Mouse (Mus musculus): ENCODE measurements around the gene Olfr820. TPM values are rescaled to one million over a fixed set of nuclear protein-coding genes. Genes with fewer than 3 reads are reported as not detected.
"Not testable (repeated sequence)": the region's sequence is repeated elsewhere in the genome, so short reads cannot be mapped to it uniquely, and the experiment has no call there.

The Olfr820 gene
- total RNA-seq (2021): not detected
- long read RNA-seq, experiment 1: 0 reads
- long read RNA-seq, experiment 2: 0 reads

GRCm38 (mm10) chr10:130012321-130012720 is at the start of gene Olfr820:
Gene Olfr820, plus strand, starts transcription at chr10:130012621.
- no peak for DNase-seq (ENCODE audit: extremely low spot score in 1 of 2, low spot score in 2 of 2)
- intact Hi-C loops (cut with DNase I): no loop called here
- no peak within 1 kb of the TSS for H3K27ac ChIP-seq
- no peak for TF ChIP-seq CTCF (IDR thresholded peaks at IDR 0.05)
- H3K4me3 ChIP-seq: no peak within 1 kb of the TSS

- H3K4me3 ChIP-seq; H3K27ac ChIP-seq; intact Hi-C loops (cut with DNase I); DNase-seq (ENCODE audit: extremely low spot score in 1 of 2, low spot score in 2 of 2): not testable (repeated sequence)
Observed at GRCm38 (mm10) chr10:129966232-129966631, 46.2 kb upstream of the Olfr820 start.

- DNase-seq (ENCODE audit: extremely low spot score in 1 of 2, low spot score in 2 of 2); H3K27ac ChIP-seq; H3K4me3 ChIP-seq; intact Hi-C loops (cut with DNase I): not testable (repeated sequence)
Observed at GRCm38 (mm10) chr10:129967166-129967565, 45.3 kb upstream of the Olfr820 start, which contains the start of gene Olfr819. Gene Olfr819, minus strand, starts transcription at chr10:129967266.

GRCm38 (mm10) chr10:129972994-129973393 is 39.4 kb upstream of the Olfr820 start:
- DNase-seq (ENCODE audit: extremely low spot score in 1 of 2, low spot score in 2 of 2); H3K4me3 ChIP-seq; H3K27ac ChIP-seq; intact Hi-C loops (cut with DNase I): not testable (repeated sequence)

- H3K27ac ChIP-seq; H3K4me3 ChIP-seq; DNase-seq (ENCODE audit: extremely low spot score in 1 of 2, low spot score in 2 of 2); intact Hi-C loops (cut with DNase I): not testable (repeated sequence)
Observed at GRCm38 (mm10) chr10:129976040-129976439, 36.4 kb upstream of the Olfr820 start, which contains the start of gene Olfr247. Gene Olfr247, minus strand, starts transcription at chr10:129976140.

- H3K27ac ChIP-seq; intact Hi-C loops (cut with DNase I); H3K4me3 ChIP-seq; DNase-seq (ENCODE audit: extremely low spot score in 1 of 2, low spot score in 2 of 2): not testable (repeated sequence)
Observed at GRCm38 (mm10) chr10:129981867-129982266, 30.6 kb upstream of the Olfr820 start.

GRCm38 (mm10) chr10:129984962-129985361 is 27.5 kb upstream of the Olfr820 start, which contains the start of gene Gm10310:
Gene Gm10310, minus strand, starts transcription at chr10:129985062.
- intact Hi-C loops (cut with DNase I); H3K27ac ChIP-seq; H3K4me3 ChIP-seq; DNase-seq (ENCODE audit: extremely low spot score in 1 of 2, low spot score in 2 of 2): not testable (repeated sequence)

- H3K4me3 ChIP-seq; DNase-seq (ENCODE audit: extremely low spot score in 1 of 2, low spot score in 2 of 2); H3K27ac ChIP-seq; intact Hi-C loops (cut with DNase I): not testable (repeated sequence)
Observed at GRCm38 (mm10) chr10:130004104-130004503, 8.3 kb upstream of the Olfr820 start.

GRCm38 (mm10) chr10:130005366-130005765 is 7.1 kb upstream of the Olfr820 start:
- DNase-seq (ENCODE audit: extremely low spot score in 1 of 2, low spot score in 2 of 2); H3K4me3 ChIP-seq; H3K27ac ChIP-seq; intact Hi-C loops (cut with DNase I): not testable (repeated sequence)

GRCm38 (mm10) chr10:130030048-130030447 is 17.6 kb downstream of the Olfr820 start, which contains the start of gene Olfr821:
Gene Olfr821, plus strand, starts transcription at chr10:130030348.
- DNase-seq (ENCODE audit: extremely low spot score in 1 of 2, low spot score in 2 of 2): no peak
- Histone ChIP-seq H3K27ac (no peak within 1 kb of the TSS), H3K4me3 (no peak within 1 kb of the TSS)
- intact Hi-C loops (cut with DNase I): no loop called here
- TF ChIP-seq CTCF (IDR thresholded peaks at IDR 0.05): no peak

- Histone ChIP-seq H3K27ac (no peak overlapping the region), H3K4me3 (no peak overlapping the region)
- DNase-seq (ENCODE audit: extremely low spot score in 1 of 2, low spot score in 2 of 2): no peak
- TF ChIP-seq CTCF (IDR thresholded peaks at IDR 0.05): no peak
- intact Hi-C loops (cut with DNase I): no loop called here
Observed at GRCm38 (mm10) chr10:130037096-130037495, 24.7 kb downstream of the Olfr820 start.

Other genes with a start within 250 kb of the Olfr820 start
- gene Olfr808, start 247.1 kb upstream of the Olfr820 start, total RNA-seq (2021): not detected
- not detected for gene Olfr809, start 238.0 kb upstream of the Olfr820 start, total RNA-seq (2021)
- not detected for gene Olfr810, start 217.7 kb upstream of the Olfr820 start, total RNA-seq (2021)
- not detected for gene Olfr811, start 208.2 kb upstream of the Olfr820 start, total RNA-seq (2021)
- gene Olfr812, start 166.5 kb upstream of the Olfr820 start, total RNA-seq (2021): not detected
- not detected for gene Olfr813, start 157.3 kb upstream of the Olfr820 start, total RNA-seq (2021)
- not detected for gene Olfr814, start 132.8 kb upstream of the Olfr820 start, total RNA-seq (2021)
- not detected for gene Olfr815, start 106.8 kb upstream of the Olfr820 start, total RNA-seq (2021)
- not detected for gene Olfr816, start 97.0 kb upstream of the Olfr820 start, total RNA-seq (2021)
- not detected for gene Olfr818, start 63.5 kb upstream of the Olfr820 start, total RNA-seq (2021)
- not detected for gene Olfr819, start 45.4 kb upstream of the Olfr820 start, total RNA-seq (2021)
- not detected for gene Olfr247, start 36.5 kb upstream of the Olfr820 start, total RNA-seq (2021)
- not detected for gene Gm10310, start 27.6 kb upstream of the Olfr820 start, total RNA-seq (2021)
- gene Olfr821, start 17.7 kb downstream of the Olfr820 start, total RNA-seq (2021): not detected
- gene Olfr822, start 58.6 kb downstream of the Olfr820 start, total RNA-seq (2021): not detected
- not detected for gene Olfr823, start 102.8 kb downstream of the Olfr820 start, total RNA-seq (2021)
- not detected for gene Olfr824, start 117.4 kb downstream of the Olfr820 start, total RNA-seq (2021)
- gene Olfr825, start 154.1 kb downstream of the Olfr820 start, total RNA-seq (2021): not detected
- gene Olfr826, start 171.6 kb downstream of the Olfr820 start, total RNA-seq (2021): not detected
- not detected for gene Olfr827, start 201.8 kb downstream of the Olfr820 start, total RNA-seq (2021)